Comparison of ENCODE assay signal across 8 mouse cellular contexts in the genomic region with DNA sequence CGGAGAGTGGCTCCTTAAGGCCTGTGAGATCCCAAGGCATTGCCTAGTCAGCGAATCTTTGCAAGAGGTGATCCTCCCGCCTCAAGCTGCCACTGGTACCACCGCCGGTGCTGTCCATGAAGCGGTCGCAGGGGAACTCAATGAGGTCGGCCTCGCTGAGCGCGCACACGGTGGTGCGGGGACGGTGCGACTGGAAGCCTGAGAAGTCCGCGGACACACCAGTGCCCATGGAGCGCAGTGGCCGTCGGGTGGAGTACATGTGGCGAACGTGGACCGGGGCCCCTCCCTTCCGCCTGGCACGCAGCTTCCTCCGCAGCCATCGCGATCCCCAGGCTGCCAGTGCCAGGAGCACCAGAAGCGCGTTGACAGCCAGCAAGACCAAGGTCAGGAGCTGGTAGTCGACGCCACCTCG. TPM values are rescaled to one million over a fixed set of nuclear protein-coding genes. Genes with fewer than 3 reads are reported as not detected.
DNase-seq lines count a peak whose midpoint lies in the region; ATAC-seq and TF ChIP-seq lines count a peak whose summit lies in the region.

No protein-coding gene starts in this region.

- H3K36me3 ChIP-seq in heart, embryonic 14.5 days (ENCODE audit: control insufficient read depth, insufficient read depth, low read length): no peaks in the 10 kb centered on the region
- H3K36me3 ChIP-seq in limb, embryonic 13.5 days: peaks cover 12% of the 10 kb centered on the region; the same call in 1 of the 2 replicates
- no peaks in the 10 kb centered on the region for H3K36me3 ChIP-seq in midbrain, embryonic 14.5 days (ENCODE audit: control insufficient read depth, insufficient read depth, low read length)

- peaks cover 2% of the 10 kb centered on the region; the same call in 1 of the 2 replicates for H3K4me1 ChIP-seq in bone marrow macrophage, adult 2 months (ENCODE audit: control insufficient read depth, insufficient read depth, low read length)
- H3K4me1 ChIP-seq in heart, embryonic 14.5 days (ENCODE audit: control insufficient read depth in 2 of 2, insufficient read depth in 2 of 2, low read length in 2 of 2): peaks cover 14 to 29% of the 10 kb centered on the region in 2 experiments
- H3K4me1 ChIP-seq in limb, embryonic 13.5 days: peaks cover 50% of the 10 kb centered on the region
- H3K4me1 ChIP-seq in midbrain, embryonic 14.5 days (ENCODE audit: control insufficient read depth, insufficient read depth, low read length): peaks cover 30% of the 10 kb centered on the region

- H3K27me3 ChIP-seq in heart, embryonic 14.5 days (ENCODE audit: control insufficient read depth, insufficient read depth, low read length): peaks cover 52% of the 10 kb centered on the region
- H3K27me3 ChIP-seq in limb, embryonic 13.5 days: peaks cover 13% of the 10 kb centered on the region; the same call in 1 of the 2 replicates
- peaks cover 50% of the 10 kb centered on the region for H3K27me3 ChIP-seq in midbrain, embryonic 14.5 days (ENCODE audit: control insufficient read depth, insufficient read depth, low read length)

- H3K4me2 ChIP-seq in heart, embryonic 14.5 days (ENCODE audit: low read length): peak overlapping the region; percentile 96
- peak overlapping the region; percentile 99 for H3K4me2 ChIP-seq in limb, embryonic 13.5 days (replicated peaks)
- H3K4me2 ChIP-seq in midbrain, embryonic 14.5 days (ENCODE audit: low read length): peak overlapping the region; percentile 67

- no peak for TF ChIP-seq POLR2A in bone marrow macrophage, adult 2 months (IDR thresholded peaks at IDR 0.05; ENCODE audit: borderline replicate concordance, low read depth, low read length)

- ATAC-seq in heart, embryonic 14.5 days (ENCODE audit: insufficient number of reproducible peaks, insufficient read depth, low FRiP score, low read depth): no peak
- ATAC-seq in limb, embryonic 13.5 days (ENCODE audit: low FRiP score, low read depth): no peak
- no peak for ATAC-seq in midbrain, embryonic 14.5 days (ENCODE audit: low FRiP score, low TSS enrichment)

- no peak for TF ChIP-seq CTCF in bone marrow macrophage, adult 2 months (IDR thresholded peaks at IDR 0.05; ENCODE audit: low read depth, low read length)

- peak overlapping the region; percentile 12; the same call in 1 of the 2 replicates for H3K4me3 ChIP-seq in bone marrow macrophage, adult 2 months (ENCODE audit: insufficient read depth, low read length)
- peak overlapping the region; percentile 59 to 67 for H3K4me3 ChIP-seq in heart, embryonic 14.5 days (ENCODE audit: control insufficient read depth in 1 of 2, insufficient read depth in 1 of 2, low read depth in 1 of 2, low read length in 2 of 2)
- peak overlapping the region; percentile 68 for H3K4me3 ChIP-seq in limb, embryonic 13.5 days
- peak overlapping the region; percentile 46 for H3K4me3 ChIP-seq in midbrain, embryonic 14.5 days (replicated peaks; ENCODE audit: low read depth, low read length)

- no peak overlapping the region for H3K27ac ChIP-seq in bone marrow macrophage, adult 2 months (ENCODE audit: insufficient read depth, low read depth, low read length)
- H3K27ac ChIP-seq in heart, embryonic 14.5 days (replicated peaks in 1 of 2; ENCODE audit: control insufficient read depth in 1 of 2, insufficient read depth in 1 of 2, low read depth in 2 of 2, low read length in 2 of 2): no peak overlapping the region
- peak overlapping the region; percentile 98 for H3K27ac ChIP-seq in limb, embryonic 13.5 days
- no peak overlapping the region for H3K27ac ChIP-seq in midbrain, embryonic 14.5 days (replicated peaks; ENCODE audit: low read depth, low read length)

- DNase-seq in adrenal gland, postnatal 10 days: peak; percentile 57
- no peak for DNase-seq in adrenal gland, postnatal 4 days (ENCODE audit: low spot score in 2 of 2)
- peak; percentile 45 for DNase-seq in midbrain, embryonic 14.5 days
- no peak for DNase-seq in frontal cortex, postnatal 36 days (ENCODE audit: low spot score in 2 of 2)
- DNase-seq in cerebellum, adult 11 months: no peak

- WGBS in heart, embryonic 14.5 days: 21% methylated on average over 33 of the region's 33 CpGs
- WGBS in limb, embryonic 13.5 days: 8% methylated on average over 31 of the region's 33 CpGs
- WGBS in midbrain, embryonic 14.5 days: 15% methylated on average over 33 of the region's 33 CpGs

- H3K9me3 ChIP-seq in heart, embryonic 14.5 days (ENCODE audit: control insufficient read depth, low read length): no peaks in the 10 kb centered on the region
- H3K9me3 ChIP-seq in limb, embryonic 13.5 days: no peaks in the 10 kb centered on the region
- H3K9me3 ChIP-seq in midbrain, embryonic 14.5 days (ENCODE audit: control insufficient read depth, low read length): no peaks in the 10 kb centered on the region

- peak overlapping the region; percentile 44; the same call in 1 of the 2 replicates for H3K9ac ChIP-seq in heart, embryonic 14.5 days (ENCODE audit: low read length)
- peak overlapping the region; percentile 91 for H3K9ac ChIP-seq in limb, embryonic 13.5 days
- H3K9ac ChIP-seq in midbrain, embryonic 14.5 days (replicated peaks; ENCODE audit: low read length): peak overlapping the region; percentile 29

RNA-seq across cellular contexts. Expression of gene Tril, which starts 2.9 kb away (rescaled TPM):
- total RNA-seq in adrenal gland, postnatal 10 days (2021): 10 to 100 TPM; 14.2 to 17.8 TPM
- total RNA-seq in adrenal gland, postnatal 4 days (2021): 10 to 100 TPM; 32.3 to 45.3 TPM
- not detected in 2 replicates for polyA plus RNA-seq in bone marrow macrophage, adult 2 months (2012; ENCODE audit: insufficient read depth, insufficient read length, missing spikeins)
- polyA plus RNA-seq in heart, embryonic 14.5 days (2014; fragmentation: Nextera tagmentation; extraction: Ambion mirVana): 4.5 and 4.8 TPM in 2 replicates
- polyA plus RNA-seq in limb, embryonic 13.5 days (2015; fragmentation: Nextera tagmentation; extraction: Ambion mirVana): 93.3 and 104 TPM in 2 replicates
- 8.4 and 12.8 TPM in 2 replicates for polyA plus RNA-seq in midbrain, embryonic 14.5 days (2014; fragmentation: Nextera tagmentation; extraction: Ambion mirVana)

Comparison
In these comparisons a context has a peak if more than half of its experiments do, and no peak if none do; other contexts are left out.
1. DNase-seq: peak in adrenal gland, postnatal 10 days (single experiment) and midbrain, embryonic 14.5 days (single experiment); none in adrenal gland, postnatal 4 days (0 of 2), frontal cortex, postnatal 36 days (0 of 2) and cerebellum, adult 11 months (single experiment).
2. H3K4me3 ChIP-seq: peak in every context shown above with its lines; median percentile 68 in limb, embryonic 13.5 days; 63 in heart, embryonic 14.5 days; 46 in midbrain, embryonic 14.5 days; 12 in bone marrow macrophage, adult 2 months.
3. H3K9ac ChIP-seq: peak in every context shown above with its lines; median percentile 91 in limb, embryonic 13.5 days; 44 in heart, embryonic 14.5 days; 29 in midbrain, embryonic 14.5 days.
4. Peak in every context shown above with its lines, with median percentiles within 50 percentile points of each other: H3K4me2 ChIP-seq.